Mouse (Mus musculus) neural tube, embryonic 15.5 days (tissue): ENCODE measurements around the gene Cpsf7. TPM values are rescaled to one million over a fixed set of nuclear protein-coding genes. Genes with fewer than 3 reads are reported as not detected.

Source experiments
- ATAC-seq: fragments of 200-750 bp; cut with Nextera tagmentation; 2 replicates; pipeline ENCODE4 v1.8.0; 2017; ENCODE audit warnings: mild to moderate bottlenecking, moderate TSS enrichment, moderate library complexity; ENCODE audit not compliant: low FRiP score
- H3K27ac ChIP-seq: fragments of 300-500 bp; sonication (generic); replicated peaks from 2 replicates; pipeline ENCODE4 v1.5.1; 2015; ENCODE audit warnings: mild to moderate bottlenecking, inconsistent platforms
- H3K27me3 ChIP-seq: fragments of 300-500 bp; sonication (generic); replicated peaks from 2 replicates; pipeline ENCODE4 v1.6.1; 2015; ENCODE audit warnings: inconsistent platforms
- H3K36me3 ChIP-seq: fragments of 300-500 bp; sonication (generic); 2 replicates; pipeline ENCODE4 v1.6.1; 2015; ENCODE audit warnings: inconsistent platforms
- H3K4me1 ChIP-seq: fragments of 300-500 bp; sonication (generic); 2 replicates; pipeline ENCODE4 v1.6.1; 2015; ENCODE audit warnings: inconsistent platforms
- H3K4me2 ChIP-seq: fragments of 300-500 bp; sonication (generic); 2 replicates; pipeline ENCODE4 v1.6.1; 2015; ENCODE audit warnings: inconsistent platforms, mild to moderate bottlenecking, moderate library complexity
- H3K4me3 ChIP-seq: fragments of 300-500 bp; sonication (generic); replicated peaks from 2 replicates; pipeline ENCODE4 v1.5.1; 2015; ENCODE audit warnings: mild to moderate bottlenecking, inconsistent platforms
- H3K9ac ChIP-seq: fragments of 300-500 bp; sonication (generic); replicated peaks from 2 replicates; pipeline ENCODE4 v1.6.1; 2015; ENCODE audit warnings: mild to moderate bottlenecking, inconsistent platforms
- H3K9me3 ChIP-seq: fragments of 300-500 bp; sonication (generic); replicated peaks from 2 replicates; pipeline ENCODE4 v1.6.1; 2016; ENCODE audit warnings: inconsistent platforms
- WGBS: fragments of 180-500 bp; shearing (Covaris S2); methylation state at CpG from one replicate; pipeline ENCODE4 v1.1.7; 2015; ENCODE audit warnings: mixed read lengths; 5-methylcytosine and 5-hydroxymethylcytosine counted together
- polyA plus RNA-seq: library from polyadenylated mRNA; unstranded; fragments of >200 nt; fragmentation: Nextera tagmentation; extraction: Ambion mirVana; gene quantifications from 2 replicates; pipeline ENCODE4 v1.2.1, GENCODE M21; 2015

The Cpsf7 gene
- polyA plus RNA-seq, 1 experiment from 2014 or later = 47.2 TPM

GRCm38 (mm10) chr19:10561558-10562314, 36.7 kb downstream of the Cpsf7 start:
- H3K27ac ChIP-seq = no peak overlapping the region
- H3K9ac ChIP-seq = no peak overlapping the region
- no peak overlapping the region for H3K4me2 ChIP-seq
- H3K4me3 ChIP-seq = no peak overlapping the region
- ATAC-seq = no peak
- no peaks in the 10 kb centered on the region for H3K27me3 ChIP-seq
- H3K9me3 ChIP-seq = no peaks in the 10 kb centered on the region
- H3K36me3 ChIP-seq = no peaks in the 10 kb centered on the region
- H3K4me1 ChIP-seq = peaks cover 3% of the 10 kb centered on the region; the same call in 1 of the 2 replicates
- whole genome bisulfite sequencing = 71% methylated on average over 6 of the region's 6 CpGs

- Histone ChIP-seq H3K27me3 (no peaks in the 10 kb centered on the region), H3K9ac (no peak overlapping the region), H3K27ac (no peak overlapping the region), H3K36me3 (no peaks in the 10 kb centered on the region), H3K9me3 (no peaks in the 10 kb centered on the region), H3K4me3 (no peak overlapping the region), H3K4me1 (no peaks in the 10 kb centered on the region), H3K4me2 (no peak overlapping the region)
- whole genome bisulfite sequencing = 75% methylated on average over 5 of the region's 5 CpGs
- no peak for ATAC-seq
These were observed 37.3 kb downstream of the Cpsf7 start for GRCm38 (mm10) chr19:10562351-10562750.

- Histone ChIP-seq H3K27ac (no peak overlapping the region), H3K4me2 (no peak overlapping the region), H3K27me3 (no peaks in the 10 kb centered on the region), H3K4me3 (no peak overlapping the region), H3K36me3 (0 out of 2 replicates have a peak, but pooled peaks cover 7% of the 10 kb centered on the region), H3K9me3 (no peaks in the 10 kb centered on the region), H3K4me1 (no peaks in the 10 kb centered on the region), H3K9ac (no peak overlapping the region)
- no peak for ATAC-seq
- 86% methylated on average over 6 of the region's 6 CpGs for WGBS
These were observed 39.2 kb downstream of the Cpsf7 start for GRCm38 (mm10) chr19:10564278-10564677.

- Histone ChIP-seq H3K9me3 (no peaks in the 10 kb centered on the region), H3K4me1 (no peaks in the 10 kb centered on the region), H3K4me2 (no peak overlapping the region), H3K9ac (no peak overlapping the region), H3K27me3 (no peaks in the 10 kb centered on the region), H3K36me3 (peaks cover 15% of the 10 kb centered on the region), H3K4me3 (no peak overlapping the region), H3K27ac (no peak overlapping the region)
- 82% methylated on average over 4 of the region's 4 CpGs for WGBS
- ATAC-seq = no peak
These were observed 40.2 kb downstream of the Cpsf7 start for GRCm38 (mm10) chr19:10565217-10565616.

GRCm38 (mm10) chr19:10569627-10570026, 44.6 kb downstream of the Cpsf7 start:
- Histone ChIP-seq H3K27ac (no peak overlapping the region), H3K4me3 (no peak overlapping the region), H3K4me1 (no peaks in the 10 kb centered on the region), H3K9me3 (no peaks in the 10 kb centered on the region), H3K27me3 (no peaks in the 10 kb centered on the region), H3K36me3 (peaks cover 57% of the 10 kb centered on the region), H3K9ac (no peak overlapping the region), H3K4me2 (no peak overlapping the region)
- no peak for ATAC-seq
- WGBS = 100% methylated on average over 6 of the region's 6 CpGs

- peak within 1 kb of the TSS; percentile 85 for H3K4me2 ChIP-seq
- peak within 1 kb of the TSS; percentile 79 for H3K9ac ChIP-seq
- peaks cover 28% of the 10 kb centered on the region for H3K4me1 ChIP-seq
- no peaks in the 10 kb centered on the region for H3K9me3 ChIP-seq
- peak within 1 kb of the TSS; percentile 97 for H3K27ac ChIP-seq
- no peaks in the 10 kb centered on the region for H3K27me3 ChIP-seq
- peaks cover 31% of the 10 kb centered on the region for H3K36me3 ChIP-seq
- ATAC-seq = peak; percentile 97
- under 1% methylated on average over 44 of the region's 44 CpGs for WGBS
- peak within 1 kb of the TSS; percentile 74 for H3K4me3 ChIP-seq
These were observed 51.9 kb downstream of the Cpsf7 start, which contains the start of the genes Cyb561a3 and Tmem138 for GRCm38 (mm10) chr19:10576690-10577561. Gene Cyb561a3 (plus strand): TSS chr19:10577172. Gene Tmem138 (minus strand): TSS chr19:10577362.

- Histone ChIP-seq H3K27me3 (no peaks in the 10 kb centered on the region), H3K27ac (no peak overlapping the region), H3K4me2 (no peak overlapping the region), H3K4me1 (peaks cover 28% of the 10 kb centered on the region), H3K36me3 (peaks cover 5% of the 10 kb centered on the region; the same call in 1 of the 2 replicates), H3K4me3 (no peak overlapping the region), H3K9me3 (no peaks in the 10 kb centered on the region), H3K9ac (no peak overlapping the region)
- no peak for ATAC-seq
- 88% methylated on average over 3 of the region's 3 CpGs for WGBS
These were observed 55.0 kb downstream of the Cpsf7 start for GRCm38 (mm10) chr19:10580102-10580501.

- H3K9me3 ChIP-seq = no peaks in the 10 kb centered on the region
- no peak overlapping the region for H3K9ac ChIP-seq
- no peak overlapping the region for H3K27ac ChIP-seq
- H3K36me3 ChIP-seq = peaks cover 4% of the 10 kb centered on the region; the same call in 1 of the 2 replicates
- 84% methylated on average over 3 of the region's 3 CpGs for WGBS
- H3K4me3 ChIP-seq = no peak overlapping the region
- no peak for ATAC-seq
- peaks cover 21% of the 10 kb centered on the region for H3K4me1 ChIP-seq
- no peak overlapping the region for H3K4me2 ChIP-seq
- H3K27me3 ChIP-seq = no peaks in the 10 kb centered on the region
These were observed 55.7 kb downstream of the Cpsf7 start for GRCm38 (mm10) chr19:10580761-10581160.

- WGBS = 87% methylated on average over 6 of the region's 6 CpGs
- no peaks in the 10 kb centered on the region for H3K9me3 ChIP-seq
- H3K9ac ChIP-seq = no peak overlapping the region
- H3K27ac ChIP-seq = no peak overlapping the region
- no peak overlapping the region for H3K4me2 ChIP-seq
- H3K4me3 ChIP-seq = no peak overlapping the region
- peaks cover 4% of the 10 kb centered on the region; the same call in 1 of the 2 replicates for H3K36me3 ChIP-seq
- H3K4me1 ChIP-seq = peaks cover 15% of the 10 kb centered on the region
- H3K27me3 ChIP-seq = no peaks in the 10 kb centered on the region
- ATAC-seq = no peak
These were observed 56.9 kb downstream of the Cpsf7 start for GRCm38 (mm10) chr19:10581984-10582383.

GRCm38 (mm10) chr19:10583550-10584146, 58.6 kb downstream of the Cpsf7 start:
- H3K27ac ChIP-seq = no peak overlapping the region
- H3K4me2 ChIP-seq = no peak overlapping the region
- H3K9me3 ChIP-seq = no peaks in the 10 kb centered on the region
- H3K4me3 ChIP-seq = no peak overlapping the region
- ATAC-seq = no peak
- H3K9ac ChIP-seq = no peak overlapping the region
- H3K27me3 ChIP-seq = no peaks in the 10 kb centered on the region
- 60% methylated on average over 7 of the region's 7 CpGs for WGBS
- H3K4me1 ChIP-seq = peaks cover 4% of the 10 kb centered on the region
- H3K36me3 ChIP-seq = peaks cover 9% of the 10 kb centered on the region

GRCm38 (mm10) chr19:10585112-10585511, 60.0 kb downstream of the Cpsf7 start:
- Histone ChIP-seq H3K4me3 (no peak overlapping the region), H3K9me3 (no peaks in the 10 kb centered on the region), H3K4me2 (no peak overlapping the region), H3K27ac (no peak overlapping the region), H3K27me3 (no peaks in the 10 kb centered on the region), H3K36me3 (peaks cover 11% of the 10 kb centered on the region), H3K4me1 (no peaks in the 10 kb centered on the region), H3K9ac (no peak overlapping the region)
- 85% methylated on average over 8 of the region's 8 CpGs for WGBS
- ATAC-seq = no peak
